Mouse (Mus musculus) liver, embryonic 15.5 days (tissue): ENCODE results near the gene Vars. TPM values are rescaled to one million over a fixed set of nuclear protein-coding genes. Genes with fewer than 3 reads are reported as not detected.
"Not testable (repeated sequence)": the region's sequence is repeated elsewhere in the genome, so short reads cannot be mapped to it uniquely, and the experiment has no call there.

ENCODE experiments used
- ATAC-seq: fragments of 200-750 bp; cut with Nextera tagmentation; 2 replicates; pipeline ENCODE4 v1.8.0; 2017; ENCODE audit warnings: moderate number of reproducible peaks, mild to moderate bottlenecking, moderate library complexity; ENCODE audit not compliant: insufficient read depth
- H3K27ac ChIP-seq: fragments of 300-500 bp; sonication (generic); replicated peaks from 2 replicates; pipeline ENCODE4 v1.5.1; 2015; ENCODE audit warnings: mild to moderate bottlenecking, inconsistent platforms
- H3K27me3 ChIP-seq: fragments of 300-500 bp; sonication (generic); 2 replicates; pipeline ENCODE4 v1.6.1; 2015; ENCODE audit warnings: mild to moderate bottlenecking, inconsistent platforms
- H3K36me3 ChIP-seq: fragments of 300-500 bp; sonication (generic); replicated peaks from 2 replicates; pipeline ENCODE4 v1.6.1; 2015; ENCODE audit warnings: moderate library complexity, mild to moderate bottlenecking, inconsistent platforms
- H3K4me1 ChIP-seq: fragments of 300-500 bp; sonication (generic); replicated peaks from 2 replicates; pipeline ENCODE4 v1.6.1; 2015; ENCODE audit warnings: inconsistent platforms
- H3K4me2 ChIP-seq: fragments of 300-500 bp; sonication (generic); 2 replicates; pipeline ENCODE4 v1.6.1; 2015; ENCODE audit warnings: moderate library complexity, mild to moderate bottlenecking, inconsistent platforms
- H3K4me3 ChIP-seq: fragments of 300-500 bp; sonication (generic); replicated peaks from 2 replicates; pipeline ENCODE4 v1.5.1; 2015; ENCODE audit warnings: mild to moderate bottlenecking, inconsistent platforms
- H3K9ac ChIP-seq: fragments of 300-500 bp; sonication (generic); 2 replicates; pipeline ENCODE4 v1.6.1; 2015; ENCODE audit warnings: moderate library complexity, mild to moderate bottlenecking, inconsistent platforms
- H3K9me3 ChIP-seq: fragments of 300-500 bp; sonication (generic); replicated peaks from 2 replicates; pipeline ENCODE4 v1.6.1; 2016; ENCODE audit warnings: inconsistent platforms
- WGBS: fragments of 180-500 bp; shearing (Covaris S2); methylation state at CpG from one replicate; pipeline ENCODE4 v1.1.7; 2015; ENCODE audit warnings: mixed read lengths; ENCODE audit not compliant: insufficient replicate concordance; 5-methylcytosine and 5-hydroxymethylcytosine counted together
- polyA plus RNA-seq: library from polyadenylated mRNA; unstranded; fragments of >200 nt; fragmentation: Nextera tagmentation; extraction: Ambion mirVana; gene quantifications from 2 replicates; pipeline ENCODE4 v1.2.1, GENCODE M21; 2015

Vars gene
- polyA plus RNA-seq, 1 experiment from 2014 or later, result 99.0 TPM

DNA sequence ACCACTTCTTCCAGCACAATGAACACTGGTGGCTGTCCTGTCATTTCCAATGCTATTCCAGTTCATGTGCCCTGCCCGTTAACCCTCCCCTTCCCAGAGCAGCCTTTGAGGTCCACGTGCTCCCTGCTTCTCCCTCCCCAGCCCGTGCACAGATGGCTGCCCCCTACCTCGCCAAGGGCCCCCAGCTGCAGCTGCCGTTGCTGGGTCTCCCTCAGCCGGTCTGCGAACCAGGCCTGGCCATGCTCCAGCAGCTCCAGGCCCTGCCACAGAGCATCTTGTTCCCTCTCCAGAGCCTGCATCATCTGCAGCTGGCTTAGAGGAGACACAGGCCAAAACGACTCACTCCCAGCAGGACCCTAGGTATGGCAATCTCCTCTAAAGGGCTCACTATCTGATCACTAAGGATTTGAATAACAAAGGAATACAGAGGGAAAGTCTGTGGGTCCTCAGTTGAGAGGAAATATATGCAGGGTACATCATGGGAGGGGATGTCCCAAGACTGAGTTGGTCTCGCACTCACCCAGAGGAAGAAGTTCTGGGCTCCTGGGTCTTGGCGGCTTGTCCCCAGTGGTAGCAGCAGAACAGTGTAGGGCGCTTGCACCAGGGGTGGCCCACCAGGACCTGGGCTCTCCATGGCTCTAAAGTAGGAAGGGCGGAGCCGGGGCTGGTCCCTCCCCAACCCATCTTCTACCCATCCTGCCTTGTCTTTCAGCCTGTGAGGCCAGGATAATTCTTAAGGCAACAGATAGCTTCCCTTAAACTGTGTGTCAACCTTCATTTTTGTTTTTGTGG, 26.7 kb downstream of the Vars start, which contains the start of gene Sapcd1:
Sapcd1 (minus strand) TSS at position 740 of the 792 bp plus-strand sequence.
- no peak for ATAC-seq
- Histone ChIP-seq H3K4me1 (peaks cover 71% of the 10 kb centered on the region), H3K4me2 (no peak within 1 kb of the TSS), H3K27ac (no peak within 1 kb of the TSS), H3K36me3 (no peaks in the 10 kb centered on the region), H3K4me3 (no peak within 1 kb of the TSS), H3K9me3 (no peaks in the 10 kb centered on the region), H3K9ac (no peak within 1 kb of the TSS), H3K27me3 (no peaks in the 10 kb centered on the region)
- WGBS, result 52% methylated on average over 13 of the region's 13 CpGs

DNA sequence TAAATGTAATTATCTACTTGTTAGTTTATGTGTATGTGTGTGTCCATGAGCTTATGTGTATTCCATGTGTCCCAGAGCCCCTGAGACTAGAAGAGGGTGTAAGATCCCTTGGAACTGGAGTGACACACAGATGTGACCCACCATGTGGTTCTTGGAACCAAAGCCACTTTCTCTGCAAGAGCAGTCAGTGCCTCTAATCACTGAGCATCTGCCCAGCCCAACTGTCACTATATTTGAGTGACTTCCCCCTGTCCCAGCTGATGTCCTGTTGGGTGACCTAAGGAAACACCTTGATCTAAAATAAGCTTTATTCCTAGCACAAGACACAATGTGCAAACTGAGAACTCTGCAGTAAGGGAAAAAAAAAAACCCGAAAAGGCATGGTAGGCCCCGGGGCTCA, 27.5 kb downstream of the Vars start:
- Histone ChIP-seq H3K4me1 (peaks cover 65% of the 10 kb centered on the region), H3K36me3 (no peaks in the 10 kb centered on the region), H3K9ac (no peak overlapping the region), H3K9me3 (no peaks in the 10 kb centered on the region), H3K27ac (no peak overlapping the region), H3K27me3 (no peaks in the 10 kb centered on the region), H3K4me2 (no peak overlapping the region), H3K4me3 (no peak overlapping the region)
- no peak for ATAC-seq
- 54% methylated on average over 2 of the region's 2 CpGs for WGBS

DNA sequence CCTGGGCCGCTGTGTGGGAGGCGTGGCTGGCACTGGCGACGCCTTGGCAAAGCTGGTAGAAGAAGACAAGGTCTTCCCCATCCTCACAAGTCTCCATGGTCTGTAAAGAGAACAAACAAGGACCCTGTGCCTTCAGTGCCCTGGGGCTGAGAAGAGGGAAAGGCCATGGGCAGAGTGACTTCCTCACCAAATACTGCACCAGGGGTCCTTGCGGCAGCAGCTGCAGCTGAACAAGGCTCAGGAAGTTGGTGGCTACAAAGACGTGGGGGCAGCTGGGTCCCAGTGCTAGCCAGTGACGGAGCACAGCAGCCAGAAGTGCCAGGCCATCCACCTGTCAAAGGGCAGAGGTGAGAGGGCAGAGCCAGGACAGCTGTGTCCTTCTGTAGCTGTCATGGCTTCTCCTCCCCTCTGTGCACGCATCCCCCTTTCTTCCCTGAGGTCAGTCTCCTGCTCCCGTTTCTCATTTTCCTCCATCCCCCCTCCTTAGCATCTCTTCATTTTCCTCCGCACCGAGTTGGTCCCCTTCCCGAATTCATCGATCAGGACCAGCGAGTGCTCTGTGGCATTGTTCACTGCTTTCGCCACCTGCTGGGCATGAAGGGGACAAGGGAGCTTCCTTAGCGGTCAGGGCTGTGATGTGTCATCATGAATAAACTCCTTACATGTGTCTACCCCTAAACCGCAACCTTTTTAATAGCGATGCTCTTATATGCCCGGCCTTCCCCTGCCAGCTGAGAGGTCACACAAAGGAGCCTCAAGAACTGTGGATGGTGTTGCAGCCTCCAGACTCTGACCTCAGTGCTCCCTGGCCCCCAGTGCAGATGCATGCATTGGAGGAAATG, 29.1 kb downstream of the Vars start:
- 33% methylated on average over 19 of the region's 19 CpGs for WGBS
- H3K9ac ChIP-seq, result 0 out of 2 replicates have a peak overlapping the region, but pooled peaks have one; percentile 10
- no peak overlapping the region for H3K4me3 ChIP-seq
- H3K9me3 ChIP-seq, result no peaks in the 10 kb centered on the region
- H3K4me2 ChIP-seq, result no peak overlapping the region
- peaks cover 52% of the 10 kb centered on the region for H3K4me1 ChIP-seq
- H3K36me3 ChIP-seq, result no peaks in the 10 kb centered on the region
- no peak overlapping the region for H3K27ac ChIP-seq
- no peak for ATAC-seq
- H3K27me3 ChIP-seq, result no peaks in the 10 kb centered on the region

DNA sequence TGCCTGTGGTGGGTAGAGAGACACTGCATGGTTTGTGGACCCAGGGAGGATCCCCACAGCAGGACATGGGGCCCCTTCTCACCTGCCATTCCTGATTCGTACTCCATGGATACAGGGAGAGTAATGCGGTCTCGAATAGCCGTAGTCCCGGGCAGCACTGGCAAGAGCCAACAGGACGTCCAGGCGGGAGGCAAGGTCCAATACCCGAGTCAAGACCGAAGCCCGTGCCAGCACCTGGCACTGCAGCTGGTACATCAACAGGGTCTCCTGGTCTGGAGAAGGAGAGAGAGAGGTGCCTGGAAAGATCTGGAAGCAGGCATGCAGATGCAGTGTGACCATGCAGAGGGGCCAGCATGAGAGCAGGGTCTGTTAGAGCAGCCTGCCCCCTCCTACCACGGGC, 30.5 kb downstream of the Vars start:
- no peak for ATAC-seq
- Histone ChIP-seq H3K9me3 (no peaks in the 10 kb centered on the region), H3K4me3 (no peak overlapping the region), H3K27ac (no peak overlapping the region), H3K4me1 (peaks cover 47% of the 10 kb centered on the region), H3K9ac (no peak overlapping the region), H3K36me3 (no peaks in the 10 kb centered on the region), H3K4me2 (no peak overlapping the region), H3K27me3 (no peaks in the 10 kb centered on the region)
- 87% methylated on average over 11 of the region's 11 CpGs for WGBS

DNA sequence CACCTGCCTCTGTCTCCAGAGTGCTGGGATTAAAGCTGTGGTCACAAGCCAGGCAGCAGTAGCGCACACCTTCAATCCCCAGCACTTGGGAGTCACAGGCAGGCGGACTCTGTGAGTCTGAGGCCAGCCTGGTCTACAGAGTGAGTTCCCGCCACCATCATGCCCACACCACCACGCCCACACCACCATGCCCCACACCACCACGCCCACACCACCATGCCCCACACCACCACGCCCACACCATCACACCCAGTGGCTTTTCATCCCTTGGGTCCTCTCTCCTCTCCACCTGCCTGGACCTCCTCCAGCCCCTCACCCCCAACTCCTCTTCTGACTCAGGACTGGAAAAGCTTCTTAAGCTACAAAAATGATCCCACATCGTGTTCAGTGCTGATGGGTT, 31.1 kb downstream of the Vars start:
- WGBS, result 64% methylated on average over 7 of the region's 7 CpGs
- no peaks in the 10 kb centered on the region for H3K9me3 ChIP-seq
- ATAC-seq, result no peak; the same call in 1 of the 2 replicates
- H3K36me3 ChIP-seq, result no peaks in the 10 kb centered on the region
- peaks cover 47% of the 10 kb centered on the region for H3K4me1 ChIP-seq
- H3K27ac ChIP-seq, result no peak overlapping the region
- no peak overlapping the region for H3K9ac ChIP-seq
- H3K27me3 ChIP-seq, result no peaks in the 10 kb centered on the region
- no peak overlapping the region for H3K4me3 ChIP-seq
- H3K4me2 ChIP-seq, result no peak overlapping the region

DNA sequence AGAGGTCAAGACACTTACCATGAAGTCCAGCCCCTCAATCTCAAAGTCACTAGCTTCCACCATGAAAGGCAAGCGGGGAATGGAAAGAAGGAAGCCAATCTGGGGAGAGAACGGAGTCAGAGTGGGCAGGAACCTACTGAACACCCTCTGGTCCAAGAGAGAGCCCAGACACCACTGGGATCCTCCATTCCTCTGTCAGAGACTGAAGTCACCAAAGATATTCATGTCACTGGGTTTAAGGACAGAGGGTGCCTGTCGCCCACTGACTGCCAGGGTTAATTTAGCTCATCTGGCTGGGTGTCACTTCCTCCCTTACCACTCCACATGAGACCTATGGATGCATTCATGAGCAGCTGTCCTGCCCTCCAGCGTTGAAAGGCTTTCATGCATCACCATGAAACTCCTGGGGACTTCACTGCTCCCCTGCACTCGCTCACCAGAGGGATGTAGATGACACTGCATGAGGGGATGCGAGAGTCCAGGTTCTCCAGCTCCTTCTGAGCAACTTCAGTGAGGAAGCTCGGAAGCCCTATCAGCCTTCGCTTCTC, 31.6 kb downstream of the Vars start:
- Histone ChIP-seq H3K9me3 (no peaks in the 10 kb centered on the region), H3K27me3 (no peaks in the 10 kb centered on the region), H3K27ac (no peak overlapping the region), H3K36me3 (no peaks in the 10 kb centered on the region), H3K4me1 (peaks cover 44% of the 10 kb centered on the region), H3K9ac (no peak overlapping the region), H3K4me2 (no peak overlapping the region), H3K4me3 (no peak overlapping the region)
- 65% methylated on average over 8 of the region's 8 CpGs for WGBS
- ATAC-seq, result no peak

DNA sequence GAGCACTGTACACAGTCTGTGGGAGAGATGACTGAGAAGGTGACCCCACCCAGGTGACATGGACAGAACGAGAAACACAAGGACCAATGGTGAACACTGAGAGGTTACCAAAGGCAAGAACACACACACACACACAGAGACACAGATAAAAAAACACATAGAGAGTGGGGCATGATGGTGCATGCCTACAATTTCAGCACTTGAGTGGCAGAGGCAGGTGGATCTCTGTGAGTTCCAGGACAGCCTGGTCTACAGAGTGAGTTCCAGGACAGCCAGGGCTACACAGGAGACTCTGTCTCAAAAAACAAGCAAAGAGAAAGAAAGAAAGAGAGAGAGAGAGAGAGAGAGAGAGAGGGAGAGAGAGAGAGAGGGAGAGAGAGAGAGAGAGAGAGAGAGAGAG, 32.9 kb downstream of the Vars start:
- H3K4me1 ChIP-seq, result peaks cover 34% of the 10 kb centered on the region
- not testable (repeated sequence) for H3K9me3 ChIP-seq, H3K27ac ChIP-seq, H3K4me3 ChIP-seq, H3K4me2 ChIP-seq, ATAC-seq, H3K36me3 ChIP-seq, H3K9ac ChIP-seq, H3K27me3 ChIP-seq
- WGBS, result 38% methylated on average over 1 of the region's 1 CpGs

DNA sequence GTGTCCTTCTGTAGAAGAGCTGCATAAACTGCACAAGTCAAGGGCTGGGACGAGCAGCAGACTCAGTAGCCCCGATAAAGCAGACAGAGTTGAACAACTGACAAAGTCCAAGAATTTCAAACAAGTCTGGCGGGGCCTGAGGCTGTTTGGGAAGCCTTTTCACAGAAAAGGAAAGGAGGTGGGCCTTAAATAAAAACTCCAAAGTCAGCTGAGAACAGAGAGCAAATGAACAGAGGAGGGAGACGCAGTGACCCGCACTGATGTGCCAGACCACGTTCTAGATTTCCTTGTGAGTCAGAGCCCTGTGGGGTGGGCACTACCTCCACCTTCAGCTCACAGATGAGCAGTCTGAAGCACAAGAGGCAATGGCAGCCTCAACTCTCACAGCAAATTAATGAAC, 34.1 kb downstream of the Vars start:
- Histone ChIP-seq H3K27ac (no peak overlapping the region), H3K4me2 (no peak overlapping the region), H3K9ac (no peak overlapping the region), H3K27me3 (no peaks in the 10 kb centered on the region), H3K9me3 (no peaks in the 10 kb centered on the region), H3K4me3 (no peak overlapping the region), H3K36me3 (no peaks in the 10 kb centered on the region), H3K4me1 (peaks cover 25% of the 10 kb centered on the region)
- 58% methylated on average over 6 of the region's 6 CpGs for WGBS
- no peak for ATAC-seq

DNA sequence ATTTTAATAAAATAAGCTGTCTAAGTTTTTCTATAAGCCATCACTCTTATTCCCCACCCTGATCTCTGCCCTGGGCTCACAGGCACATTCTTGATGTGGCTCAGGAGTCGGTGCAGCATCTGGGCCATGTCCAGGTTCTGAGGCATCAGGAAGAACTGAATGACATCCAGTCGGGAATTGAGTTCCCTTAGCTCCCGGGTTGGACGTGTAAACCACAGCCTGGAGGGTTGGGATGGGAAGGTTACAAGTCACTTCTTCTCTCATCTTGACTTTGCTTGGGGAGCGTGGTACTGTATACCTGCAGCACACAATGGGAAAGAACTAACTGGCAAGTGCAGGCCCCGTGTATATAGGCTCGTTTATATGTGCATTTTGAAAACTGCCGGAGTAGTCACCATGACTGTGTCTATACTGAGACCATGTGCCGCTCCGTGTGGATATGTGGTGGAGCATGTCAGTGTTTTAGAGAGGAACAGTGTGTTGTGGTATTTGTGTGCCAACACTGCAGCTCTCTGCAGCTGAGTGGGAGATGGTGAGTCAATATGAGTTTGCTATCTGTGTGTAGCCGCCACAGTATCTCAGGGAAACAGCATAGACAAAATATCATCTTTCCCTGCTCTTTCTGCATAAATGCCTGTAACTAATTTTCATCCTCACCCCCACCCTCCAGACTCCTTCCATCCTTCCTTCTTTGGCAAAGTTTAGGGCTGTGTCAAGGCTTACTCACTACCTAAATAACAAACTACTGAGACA, 38.5 kb downstream of the Vars start:
- no peak overlapping the region for H3K4me2 ChIP-seq
- no peak overlapping the region for H3K4me3 ChIP-seq
- peaks cover 28% of the 10 kb centered on the region for H3K4me1 ChIP-seq
- no peaks in the 10 kb centered on the region for H3K9me3 ChIP-seq
- no peak overlapping the region for H3K9ac ChIP-seq
- WGBS, result 79% methylated on average over 11 of the region's 11 CpGs
- no peak for ATAC-seq
- H3K27me3 ChIP-seq, result no peaks in the 10 kb centered on the region
- H3K36me3 ChIP-seq, result no peaks in the 10 kb centered on the region
- no peak overlapping the region for H3K27ac ChIP-seq

DNA sequence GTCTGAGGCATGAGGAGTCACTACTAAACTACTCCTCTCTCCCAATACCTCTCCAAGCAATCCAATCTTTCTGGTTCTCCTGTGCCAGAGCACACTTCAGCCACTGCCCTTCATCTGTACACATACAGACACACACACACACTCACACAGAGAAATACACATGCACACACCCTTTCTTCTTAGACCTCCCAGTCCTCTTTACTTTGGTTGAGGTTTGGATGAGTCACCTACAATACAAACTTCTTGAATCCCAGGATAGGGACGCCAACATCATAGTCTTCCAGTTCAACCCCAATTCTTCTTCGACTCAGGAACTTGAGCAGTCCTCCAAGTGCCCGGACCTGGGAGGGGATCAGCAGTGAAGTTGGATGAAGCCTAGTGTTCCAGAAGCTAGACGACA, 43.0 kb downstream of the Vars start:
- Histone ChIP-seq H3K9me3 (no peaks in the 10 kb centered on the region), H3K27ac (peak overlapping the region; percentile 91), H3K4me3 (no peak overlapping the region), H3K4me2 (no peak overlapping the region), H3K27me3 (no peaks in the 10 kb centered on the region), H3K4me1 (peaks cover 68% of the 10 kb centered on the region), H3K9ac (no peak overlapping the region), H3K36me3 (no peaks in the 10 kb centered on the region)
- 72% methylated on average over 4 of the region's 4 CpGs for WGBS
- ATAC-seq, result no peak
